15 mouse cellular contexts compared by ENCODE assay signal in the genomic region with DNA sequence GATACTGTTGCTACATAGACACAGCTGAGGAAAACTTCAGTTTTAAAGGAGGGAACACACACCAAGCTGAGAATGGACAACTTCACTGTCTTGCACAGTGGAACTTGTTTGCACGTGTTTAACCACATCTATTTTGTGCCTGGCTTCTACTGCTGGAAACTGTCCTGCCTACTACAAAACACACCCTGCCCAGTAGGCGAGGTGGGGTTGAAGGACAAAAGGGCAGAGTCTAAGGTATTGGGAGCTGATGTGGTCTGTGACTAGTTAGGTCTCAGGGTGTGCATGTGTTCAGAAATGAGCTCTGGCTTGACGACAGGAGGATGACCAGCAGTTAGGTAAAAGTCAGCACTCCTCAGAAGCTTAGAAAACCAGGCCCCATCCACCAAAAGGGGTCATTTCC.
"Had no signal": no experiment of that assay in that cellular context is flagged by ENCODE, and none has a peak within 500 bp of the region (broad histone marks: within the 10 kb centered on the region; RNA-seq: fewer than 3 reads in every experiment).

No protein-coding gene starts in this region.

- H3K9ac ChIP-seq: neural tube, embryonic 15.5 days; stomach, embryonic 15.5 days had no signal

- H3K4me1 ChIP-seq: stomach, embryonic 15.5 days had no signal

- H3K9me3 ChIP-seq: neural tube, embryonic 15.5 days; stomach, embryonic 15.5 days had no signal

- H3K4me3 ChIP-seq: neural tube, embryonic 15.5 days; stomach, embryonic 15.5 days had no signal

- H3K27me3 ChIP-seq: neural tube, embryonic 15.5 days; stomach, embryonic 15.5 days had no signal

- H3K4me2 ChIP-seq: neural tube, embryonic 15.5 days; stomach, embryonic 15.5 days had no signal

- H3K27ac ChIP-seq: neural tube, embryonic 15.5 days; stomach, embryonic 15.5 days; stomach, postnatal 0 days had no signal

- DNase-seq: retina, postnatal 1 day; right cerebral cortex, adult 18-20 months; right cerebral cortex, postnatal 14 days; right cerebral cortex, postnatal 25 days; right cerebral cortex, postnatal 4 days; spleen, adult 18-20 months; thymus, adult 18-20 months; thymus, adult 2 months; thymus, postnatal 14 days; thymus, postnatal 25 days; thymus, postnatal 36 days; thymus, postnatal 4 days had no signal

- H3K36me3 ChIP-seq: neural tube, embryonic 15.5 days; stomach, embryonic 15.5 days had no signal
